Mouse (Mus musculus): ENCODE data around the gene Atp6v0a1.

- TF ChIP-seq CTCF (IDR thresholded peaks at IDR 0.05; ENCODE audit: borderline replicate concordance, insufficient read depth, low read depth, low read length) (no peak), POLR2A (IDR thresholded peaks at IDR 0.05; ENCODE audit: borderline replicate concordance, insufficient read depth, low read length) (no peak)
Measured at GRCm38 (mm10) chr11:101055418-101055817, 46.2 kb downstream of the Atp6v0a1 start.
